Mouse (Mus musculus) MEL (cell line): ENCODE measurements around the gene Arhgap44.

Experiments
- CTCF ChIP-seq, 3 experiments: IDR thresholded peaks in 2 of 3; conservative IDR thresholded peaks in 1 of 3; 2 replicates each; pipeline ENCODE4 v1.5.1; 2011 to 2012; ENCODE audit warnings: low read length in 3 of 3, low read depth in 2 of 3, mild to moderate bottlenecking in 2 of 3, improper control_type of control experiment in 1 of 3, inconsistent platforms in 1 of 3, mixed read lengths in 1 of 3, moderate library complexity in 1 of 3; ENCODE audit not compliant: control insufficient read depth in 1 of 3, insufficient read depth in 1 of 3, poor library complexity in 1 of 3, severe bottlenecking in 1 of 3
- EP300 ChIP-seq, 2 experiments: IDR thresholded peaks; 2 replicates each; pipeline ENCODE4 v1.6.1; 2011; ENCODE audit warnings: improper control_type of control experiment in 2 of 2, low read length in 2 of 2, low read depth in 1 of 2, mild to moderate bottlenecking in 1 of 2
- MAZ ChIP-seq: IDR thresholded peaks from 2 replicates; pipeline ENCODE4 v1.6.1; 2012; ENCODE audit warnings: low read depth, mild to moderate bottlenecking, inconsistent platforms, low read length, improper control_type of control experiment
- POLR2A ChIP-seq, 2 experiments: IDR thresholded peaks; 2 replicates each; pipeline ENCODE4 v1.6.1; 2011 to 2012; ENCODE audit warnings: low read length in 2 of 2, mild to moderate bottlenecking in 2 of 2, control low read depth in 1 of 2, improper control_type of control experiment in 1 of 2, low read depth in 1 of 2, moderate library complexity in 1 of 2; ENCODE audit not compliant: control insufficient read depth in 1 of 2, insufficient read depth in 1 of 2, poor library complexity in 1 of 2
- ZNF384 ChIP-seq: IDR thresholded peaks from 2 replicates; pipeline ENCODE4 v1.6.1; 2012; ENCODE audit warnings: low read depth, mild to moderate bottlenecking, inconsistent platforms, low read length, improper control_type of control experiment

GRCm38 (mm10) chr11:65049090-65049489 lies 113.7 kb downstream of the Arhgap44 start:
- no peak for TF ChIP-seq CTCF (IDR thresholded peaks at IDR 0.05 in 2 of 3, conservative IDR thresholded peaks at IDR 0.05 in 1 of 3; ENCODE audit: control insufficient read depth in 1 of 3, insufficient read depth in 1 of 3, low read depth in 2 of 3, low read length in 3 of 3, poor library complexity in 1 of 3, severe bottlenecking in 1 of 3)
- TF ChIP-seq MAZ, result no peak
- no peak for TF ChIP-seq ZNF384
- TF ChIP-seq POLR2A (IDR thresholded peaks at IDR 0.05; ENCODE audit: control insufficient read depth in 1 of 2, insufficient read depth in 1 of 2, low read depth in 1 of 2, low read length in 2 of 2, poor library complexity in 1 of 2), result no peak
- no peak for TF ChIP-seq EP300 (IDR thresholded peaks at IDR 0.05; ENCODE audit: low read depth in 1 of 2, low read length in 2 of 2)
